Mouse (Mus musculus) ES-Bruce4 (cell line): ENCODE data around the gene Cmpk1. TPM values are rescaled to one million over a fixed set of nuclear protein-coding genes. Genes with fewer than 3 reads are reported as not detected.
A peak's percentile ranks its signal among the peaks of the same experiment; 100 is the strongest.

Experiments used
- H3K27ac ChIP-seq: 2 replicates; pipeline ENCODE4 v1.5.1; 2012; ENCODE audit warnings: low read length, inconsistent platforms; ENCODE audit not compliant: insufficient read depth
- H3K27me3 ChIP-seq: 2 replicates; pipeline ENCODE4 v1.6.1; 2012; ENCODE audit warnings: mild to moderate bottlenecking, low read length, inconsistent platforms; ENCODE audit not compliant: control insufficient read depth, poor library complexity, insufficient read depth, severe bottlenecking
- H3K36me3 ChIP-seq: 2 replicates; pipeline ENCODE4 v1.6.1; 2012; ENCODE audit warnings: inconsistent platforms, mild to moderate bottlenecking, low read length, moderate library complexity; ENCODE audit not compliant: control insufficient read depth, poor library complexity, insufficient read depth, severe bottlenecking
- H3K4me1 ChIP-seq: one replicate; pipeline ENCODE4 v1.8.1; 2011; ENCODE audit warnings: low read length; ENCODE audit not compliant: control insufficient read depth, insufficient read depth
- H3K4me3 ChIP-seq: 2 replicates; pipeline ENCODE4 v1.5.1; 2011; ENCODE audit warnings: low read depth, mild to moderate bottlenecking, low read length
- H3K9ac ChIP-seq: 2 replicates; pipeline ENCODE4 v1.6.1; 2012; ENCODE audit warnings: low read depth, mild to moderate bottlenecking, inconsistent platforms; ENCODE audit not compliant: poor library complexity, severe bottlenecking
- H3K9me3 ChIP-seq: replicated peaks from 2 replicates; pipeline ENCODE4 v1.6.1; 2012; ENCODE audit warnings: mild to moderate bottlenecking, low read length, inconsistent platforms; ENCODE audit not compliant: control insufficient read depth, poor library complexity, insufficient read depth, severe bottlenecking
- CTCF ChIP-seq: IDR thresholded peaks from one replicate; pipeline ENCODE4 v1.8.1; 2011; ENCODE audit warnings: low read depth, low read length
- EP300 ChIP-seq: IDR thresholded peaks from 2 replicates; pipeline ENCODE4 v1.6.1; 2011; ENCODE audit warnings: low read depth, low read length; ENCODE audit not compliant: insufficient read depth
- POLR2A ChIP-seq: IDR thresholded peaks from one replicate; pipeline ENCODE4 v1.8.1; 2011; ENCODE audit warnings: low read length; ENCODE audit not compliant: insufficient read depth
- polyA plus RNA-seq: library from polyadenylated mRNA; stranded (reverse); fragments of >200 nt; gene quantifications from 2 replicates; pipeline ENCODE4 v1.2.4, GENCODE M21; 2011; ENCODE audit warnings: low read depth; ENCODE audit not compliant: missing spikeins, insufficient read depth, insufficient read length

Cmpk1 gene
- polyA plus RNA-seq, 1 experiment, result 65.7 TPM

DNA sequence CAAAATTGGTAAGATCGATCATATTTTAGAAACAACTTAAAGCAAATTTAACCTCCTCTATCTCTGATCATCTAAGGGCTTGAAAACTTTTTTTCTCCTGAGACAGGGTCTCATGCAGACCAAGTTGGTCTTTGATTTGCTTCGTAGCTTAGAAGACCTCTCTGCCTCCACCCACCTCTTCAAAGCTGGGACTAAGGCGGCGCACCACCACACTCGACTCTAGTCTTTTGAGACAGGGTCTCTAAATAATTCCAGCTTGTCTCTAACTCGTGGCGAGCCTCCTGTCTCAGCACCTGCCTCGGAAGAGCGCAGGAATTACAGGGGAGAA is 12.4 kb upstream of the Cmpk1 start:
- Histone ChIP-seq H3K27ac (peak overlapping the region; percentile 97), H3K4me1 (no peaks in the 10 kb centered on the region), H3K36me3 (no peaks in the 10 kb centered on the region; the same call in 1 of the 2 replicates), H3K4me3 (peak overlapping the region; percentile 99), H3K9me3 (no peaks in the 10 kb centered on the region), H3K9ac (peak overlapping the region; percentile 92), H3K27me3 (no peaks in the 10 kb centered on the region; the same call in 1 of the 2 replicates)
- TF ChIP-seq POLR2A, result no peak
- TF ChIP-seq EP300, result no peak
- no peak for TF ChIP-seq CTCF

DNA sequence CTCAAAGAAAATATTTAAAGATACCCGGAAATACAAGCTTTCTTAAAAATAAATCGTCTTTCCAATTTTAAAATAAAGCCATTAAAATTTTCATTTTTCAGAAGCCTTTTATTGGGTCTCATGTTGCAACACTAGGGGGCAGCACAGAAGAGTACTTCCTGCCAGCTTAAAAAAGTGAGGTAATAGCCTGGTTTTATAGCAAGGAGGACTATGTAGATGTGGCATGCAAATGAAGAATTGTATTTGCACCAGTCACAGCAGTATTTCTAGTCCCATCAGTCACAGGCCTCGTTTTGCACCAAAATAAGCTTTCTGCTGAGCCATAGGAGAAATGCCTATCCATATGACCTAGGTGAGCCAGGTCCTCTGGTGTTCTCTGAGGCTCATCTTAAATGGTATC is 10.0 kb upstream of the Cmpk1 start:
- no peaks in the 10 kb centered on the region for H3K36me3 ChIP-seq
- no peak overlapping the region for H3K9ac ChIP-seq
- TF ChIP-seq POLR2A (no peak), EP300 (no peak), CTCF (no peak)
- no peaks in the 10 kb centered on the region for H3K9me3 ChIP-seq
- H3K4me3 ChIP-seq, result no peak overlapping the region
- H3K27ac ChIP-seq, result no peak overlapping the region
- H3K27me3 ChIP-seq, result no peaks in the 10 kb centered on the region; the same call in 1 of the 2 replicates
- H3K4me1 ChIP-seq, result no peaks in the 10 kb centered on the region

DNA sequence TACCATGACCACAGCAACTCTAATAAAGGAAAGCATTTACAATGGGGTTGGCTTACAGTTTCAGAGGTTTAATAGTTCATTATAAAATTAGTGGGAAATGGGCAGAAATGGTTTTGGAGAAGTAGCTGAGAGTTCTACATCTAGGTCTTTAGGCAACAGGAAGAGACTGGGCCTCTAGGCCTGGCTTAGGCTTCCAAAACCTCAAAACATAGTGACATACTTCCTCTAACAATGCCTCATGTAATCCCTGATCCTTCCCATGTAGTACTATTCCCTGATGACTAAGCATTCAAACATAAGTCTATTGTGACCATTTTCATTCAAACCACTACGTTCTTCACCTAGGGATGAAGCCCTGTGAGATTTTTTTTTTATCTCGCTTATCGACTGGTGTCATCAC is 7.2 kb upstream of the Cmpk1 start:
- Histone ChIP-seq H3K9ac (no peak overlapping the region), H3K4me1 (no peaks in the 10 kb centered on the region), H3K36me3 (no peaks in the 10 kb centered on the region), H3K27ac (no peak overlapping the region), H3K9me3 (no peaks in the 10 kb centered on the region), H3K4me3 (no peak overlapping the region), H3K27me3 (no peaks in the 10 kb centered on the region; the same call in 1 of the 2 replicates)
- no peak for TF ChIP-seq CTCF
- no peak for TF ChIP-seq POLR2A
- TF ChIP-seq EP300, result no peak

DNA sequence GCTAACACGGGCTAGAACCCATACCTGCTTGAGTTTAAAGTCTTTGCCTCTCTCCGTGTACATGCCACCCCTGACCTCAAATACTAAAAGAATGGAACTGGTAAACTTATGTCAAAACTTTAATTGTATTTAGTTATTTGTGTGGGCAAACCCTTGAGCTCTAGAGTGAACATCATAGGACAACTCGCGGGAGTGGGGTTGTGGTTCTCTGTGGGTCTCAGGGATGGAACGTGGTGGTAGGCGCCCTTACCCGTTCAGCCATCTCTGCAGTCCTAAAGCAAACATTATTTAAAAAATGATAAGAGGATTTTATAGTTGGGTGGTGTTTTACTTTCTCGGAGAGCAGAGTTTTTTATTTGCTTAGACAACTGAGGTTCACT is 840 bp downstream of the Cmpk1 start:
- TF ChIP-seq POLR2A, result no peak
- TF ChIP-seq EP300, result no peak
- no peak for TF ChIP-seq CTCF
- no peaks in the 10 kb centered on the region for H3K36me3 ChIP-seq
- no peaks in the 10 kb centered on the region for H3K9me3 ChIP-seq
- peak overlapping the region; percentile 92 for H3K9ac ChIP-seq
- H3K27ac ChIP-seq, result peak overlapping the region; percentile 85
- no peaks in the 10 kb centered on the region for H3K4me1 ChIP-seq
- H3K4me3 ChIP-seq, result peak overlapping the region; percentile 96
- H3K27me3 ChIP-seq, result no peaks in the 10 kb centered on the region

DNA sequence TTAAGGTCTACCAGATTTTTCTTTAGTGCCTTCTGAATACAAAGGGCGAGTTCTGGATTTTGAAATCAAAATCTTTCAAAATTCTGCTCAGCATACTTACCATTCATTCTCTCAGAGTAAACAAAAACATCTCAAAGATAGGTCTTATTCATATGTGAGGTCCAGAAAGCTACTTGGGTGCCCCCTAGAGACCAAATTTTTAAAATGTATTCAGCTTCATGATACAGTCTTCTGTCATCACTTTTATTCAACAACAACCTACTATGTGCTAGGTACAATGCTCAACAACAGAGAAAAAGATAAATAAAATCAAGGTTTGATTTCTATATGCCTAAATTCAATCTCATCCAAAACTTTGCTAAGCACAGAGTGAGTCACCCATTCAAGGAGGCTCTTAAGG is 4.0 kb downstream of the Cmpk1 start:
- H3K9ac ChIP-seq, result no peak overlapping the region
- no peak for TF ChIP-seq EP300
- TF ChIP-seq CTCF, result no peak
- TF ChIP-seq POLR2A, result no peak
- H3K36me3 ChIP-seq, result no peaks in the 10 kb centered on the region
- H3K4me1 ChIP-seq, result no peaks in the 10 kb centered on the region
- no peaks in the 10 kb centered on the region for H3K27me3 ChIP-seq
- H3K9me3 ChIP-seq, result no peaks in the 10 kb centered on the region
- H3K27ac ChIP-seq, result no peak overlapping the region
- H3K4me3 ChIP-seq, result no peak overlapping the region

DNA sequence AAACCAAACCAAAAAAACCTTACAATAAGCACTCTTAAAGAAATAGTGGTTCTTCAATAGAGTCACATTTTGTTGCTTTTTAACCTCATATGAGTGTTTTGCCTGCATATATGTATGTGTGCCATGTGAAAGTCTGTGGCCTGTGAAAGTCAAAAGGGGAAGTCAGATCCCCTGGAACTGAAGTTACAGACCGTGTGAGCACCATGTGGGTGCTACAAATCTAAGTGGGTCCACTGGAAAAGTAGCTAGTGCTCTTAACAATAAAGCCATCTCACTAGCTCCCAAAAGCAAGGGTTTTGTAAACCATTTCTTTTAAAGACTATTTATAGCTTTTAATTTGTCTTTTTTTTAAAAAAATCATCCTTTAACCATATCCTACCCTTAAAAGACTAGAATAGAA is 4.4 kb downstream of the Cmpk1 start:
- no peak overlapping the region for H3K27ac ChIP-seq
- H3K9ac ChIP-seq, result no peak overlapping the region
- H3K36me3 ChIP-seq, result no peaks in the 10 kb centered on the region
- no peaks in the 10 kb centered on the region for H3K4me1 ChIP-seq
- H3K9me3 ChIP-seq, result no peaks in the 10 kb centered on the region
- no peak for TF ChIP-seq POLR2A
- no peak for TF ChIP-seq CTCF
- no peak for TF ChIP-seq EP300
- no peak overlapping the region for H3K4me3 ChIP-seq
- H3K27me3 ChIP-seq, result no peaks in the 10 kb centered on the region
